Mouse (Mus musculus) heart, postnatal 25 days (tissue): Measurements from ENCODE around the gene Cask. TPM values are rescaled to one million over a fixed set of nuclear protein-coding genes. Genes with fewer than 3 reads are reported as not detected.

Experiments
- DNase-seq: peaks from one replicate; pipeline ENCODE4 v3.0.0; 2022; ENCODE audit warnings: low spot score
- intact Hi-C: fragments of 180-260 bp; cut with DNase I; formaldehyde crosslinking; loops from one replicate; pipeline ENCODE4 v1.15.1; 2025
- total RNA-seq, 2 experiments: library from RNA; stranded (reverse); gene quantifications; 2 replicates each; pipeline ENCODE4 v1.2.3; 2021

Gene Cask
- total RNA-seq, 2 experiments from 2014 or later: 12.7 to 15.6 TPM

GRCm38 (mm10) chrX:13725573-13726403, 125.4 kb downstream of the Cask start:
- no peak for DNase-seq
- intact Hi-C loops: no loop called here

DNA sequence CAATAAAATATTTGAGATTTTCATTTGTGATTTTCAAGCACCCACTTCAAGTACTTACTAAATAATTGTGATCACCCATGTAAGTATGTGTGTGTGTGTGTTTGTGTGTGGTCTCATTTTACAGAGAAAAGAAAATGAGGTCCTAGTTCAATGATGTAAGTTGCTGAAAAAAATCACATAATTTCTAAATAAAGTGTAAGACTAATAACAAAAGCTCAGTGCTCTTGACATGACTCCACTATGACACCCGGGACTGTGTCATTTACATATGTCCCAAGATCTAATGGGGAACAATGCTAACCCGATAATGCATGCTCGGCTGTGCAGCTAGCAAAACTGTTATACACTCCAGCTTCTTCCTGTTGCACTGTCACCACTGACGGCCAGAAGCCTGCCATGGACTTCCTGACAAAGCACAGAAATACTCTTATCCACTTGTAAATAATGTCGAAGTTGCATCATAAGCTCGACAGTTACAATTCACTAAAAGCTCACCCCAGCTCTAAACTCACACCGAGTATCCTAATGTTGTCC, 130.8 kb downstream of the Cask start:
- no peak for DNase-seq
- intact Hi-C loops: no loop called here

GRCm38 (mm10) chrX:13718283-13718682, 132.9 kb downstream of the Cask start:
- intact Hi-C loops: no loop called here
- no peak for DNase-seq

- intact Hi-C loops: no loop called here
- DNase-seq: no peak
Observed at GRCm38 (mm10) chrX:13716796-13717569, 134.2 kb downstream of the Cask start.

- intact Hi-C loops: no loop called here
- DNase-seq: no peak
Observed at GRCm38 (mm10) chrX:13710174-13710573, 141.0 kb downstream of the Cask start.

DNA sequence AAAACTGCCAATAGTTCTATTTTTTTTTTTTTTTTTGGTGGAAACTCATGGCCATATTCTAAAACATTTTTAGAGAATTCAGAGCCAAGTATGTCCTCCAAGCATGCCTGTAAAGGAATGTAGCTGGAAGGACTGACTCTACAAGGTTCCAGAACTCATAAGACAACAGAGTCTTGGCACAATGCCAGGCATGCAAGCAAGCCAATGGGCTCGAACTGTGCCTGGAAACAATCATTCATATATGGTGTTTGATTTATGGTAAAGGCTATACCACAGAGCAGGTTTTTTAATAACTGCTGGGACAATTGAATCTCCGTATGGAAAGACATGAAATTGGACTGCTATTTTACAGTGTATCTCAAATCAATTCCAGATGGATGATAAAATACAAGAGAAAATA, 146.1 kb downstream of the Cask start:
- DNase-seq: no peak
- intact Hi-C loops: no loop called here

- intact Hi-C loops: no loop called here
- DNase-seq: no peak
Observed at GRCm38 (mm10) chrX:13700681-13701080, 150.5 kb downstream of the Cask start.

DNA sequence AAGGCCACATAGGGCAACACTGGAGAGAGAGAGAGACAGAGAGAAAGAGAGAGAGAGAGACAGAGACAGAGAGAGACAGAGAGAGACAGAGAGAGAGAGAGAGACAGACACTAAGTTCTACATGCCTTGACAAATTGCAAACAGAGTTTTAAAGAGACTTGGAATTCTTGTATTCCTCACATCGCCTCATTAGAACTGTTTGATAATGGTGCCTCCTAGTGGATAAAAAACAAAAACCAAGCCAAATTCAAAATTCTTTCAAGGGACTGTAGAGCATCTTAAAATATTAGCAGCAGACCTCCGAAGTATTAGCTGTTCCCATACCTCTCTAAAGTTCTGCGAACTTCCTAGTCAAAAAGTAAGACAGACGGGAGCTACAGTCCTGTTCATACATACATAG, 159.3 kb downstream of the Cask start:
- intact Hi-C loops: no loop called here
- DNase-seq: no peak

GRCm38 (mm10) chrX:13688356-13688755, 162.8 kb downstream of the Cask start:
- intact Hi-C loops: no loop called here
- no peak for DNase-seq

- DNase-seq: no peak
- intact Hi-C loops: no loop called here
Observed at GRCm38 (mm10) chrX:13686589-13686988, 164.6 kb downstream of the Cask start.

DNA sequence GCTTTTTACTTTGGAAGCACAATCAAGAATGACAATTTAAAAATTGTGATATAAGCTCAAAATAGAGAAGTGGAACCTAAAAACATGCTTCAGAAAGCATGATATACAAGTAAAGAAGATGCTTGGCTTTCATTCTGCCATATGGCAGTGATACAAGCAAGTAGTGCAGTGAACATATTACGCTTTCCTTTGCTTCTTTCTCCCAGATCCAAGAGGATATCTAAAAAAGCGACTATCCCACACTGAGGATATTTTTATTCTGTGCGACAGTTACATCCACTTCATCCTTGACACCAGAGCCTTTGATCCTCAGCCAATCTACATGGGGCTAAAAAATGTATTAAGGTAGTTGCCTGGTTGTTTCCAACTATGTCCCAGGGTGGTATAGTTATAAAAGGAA, 169.4 kb downstream of the Cask start:
- intact Hi-C loops: no loop called here
- no peak for DNase-seq

GRCm38 (mm10) chrX:13673001-13673400, 178.2 kb downstream of the Cask start:
- DNase-seq: no peak
- intact Hi-C loops: no loop called here

DNA sequence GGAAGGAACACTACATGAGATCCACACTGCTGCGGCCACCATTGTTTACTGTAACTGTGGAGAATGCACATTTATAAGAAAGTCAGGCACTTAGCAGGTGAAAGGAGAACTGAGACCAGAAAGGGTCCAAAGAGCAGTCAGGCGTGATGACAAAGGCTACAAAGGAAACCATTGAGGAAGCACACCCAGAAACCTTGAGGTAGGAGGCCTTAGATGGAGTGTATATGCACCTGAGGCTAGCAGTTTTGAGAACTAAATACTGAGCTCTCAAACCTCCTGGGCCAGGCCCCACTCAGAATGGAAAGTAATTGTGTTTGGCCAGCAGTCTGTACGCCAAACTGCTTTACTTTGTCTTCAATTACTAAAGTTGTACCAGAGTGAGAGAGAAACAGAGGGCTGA, 180.8 kb downstream of the Cask start:
- intact Hi-C loops: no loop called here
- DNase-seq: no peak

DNA sequence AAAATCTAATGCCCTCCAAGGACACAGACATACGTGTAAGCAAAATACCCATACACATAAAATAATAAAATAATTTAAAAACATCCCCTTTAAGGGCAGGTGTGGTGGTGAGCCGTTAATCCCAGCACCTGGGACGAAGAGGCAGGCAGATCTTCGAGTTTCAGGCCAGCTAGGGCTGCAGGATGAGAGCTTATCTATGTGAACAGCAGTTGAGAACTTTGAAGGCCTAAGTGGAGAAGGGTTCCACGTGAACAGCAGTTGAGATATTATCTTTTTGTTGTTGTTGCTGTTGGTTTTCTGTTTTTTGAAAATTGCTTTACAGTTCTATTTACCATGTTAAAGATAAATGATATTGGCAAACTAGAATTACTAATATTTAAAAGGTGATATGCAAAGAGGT, 182.3 kb downstream of the Cask start:
- no peak for DNase-seq
- intact Hi-C loops: no loop called here

- DNase-seq: no peak
- intact Hi-C loops: loop anchor here (5.0 kb wide), 1 partner anchor 144 kb away; no protein-coding TSS in a partner anchor
Observed at GRCm38 (mm10) chrX:13661063-13661462, 190.1 kb downstream of the Cask start, which contains the start of gene Gpr82. TSS of gene Gpr82 (plus strand) at chrX:13661363.

DNA sequence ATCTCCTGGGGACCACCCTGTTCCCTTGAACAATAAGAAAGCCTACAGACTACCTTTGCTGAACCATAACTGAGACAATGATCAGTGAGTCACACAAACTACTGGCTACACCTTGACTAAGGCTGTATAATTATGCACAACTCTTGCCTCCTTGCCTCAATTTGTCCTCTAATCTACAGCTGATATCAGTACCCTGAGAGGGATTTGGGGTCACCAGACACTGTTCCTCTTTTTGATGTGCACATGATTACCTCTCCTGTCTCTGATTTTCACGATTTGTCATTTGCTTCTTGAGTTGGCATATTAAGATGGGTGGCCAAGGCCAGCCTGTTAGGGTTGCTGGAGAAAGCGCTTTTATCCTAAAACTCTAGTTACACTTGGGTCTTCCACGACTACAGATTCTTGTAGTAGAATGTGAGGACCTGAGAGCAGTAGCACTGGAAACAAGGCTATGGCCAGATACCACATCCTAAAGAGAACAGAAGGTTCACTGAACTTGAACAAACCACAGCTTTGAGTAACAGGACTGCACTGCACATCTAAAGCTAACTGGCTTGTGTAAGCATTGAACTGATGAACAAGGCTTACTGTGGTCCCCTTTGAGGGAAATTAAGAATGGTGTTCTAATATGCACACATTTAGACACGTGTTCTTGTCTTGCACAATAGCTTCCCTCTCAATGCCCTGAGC, 191.8 kb downstream of the Cask start:
- intact Hi-C loops: loop anchor here (5.0 to 10.0 kb wide), 4 partner anchors 197 to 985 kb away; partner anchors contain the start of genes 1810030O07Rik and Ddx3x
- DNase-seq: no peak

DNA sequence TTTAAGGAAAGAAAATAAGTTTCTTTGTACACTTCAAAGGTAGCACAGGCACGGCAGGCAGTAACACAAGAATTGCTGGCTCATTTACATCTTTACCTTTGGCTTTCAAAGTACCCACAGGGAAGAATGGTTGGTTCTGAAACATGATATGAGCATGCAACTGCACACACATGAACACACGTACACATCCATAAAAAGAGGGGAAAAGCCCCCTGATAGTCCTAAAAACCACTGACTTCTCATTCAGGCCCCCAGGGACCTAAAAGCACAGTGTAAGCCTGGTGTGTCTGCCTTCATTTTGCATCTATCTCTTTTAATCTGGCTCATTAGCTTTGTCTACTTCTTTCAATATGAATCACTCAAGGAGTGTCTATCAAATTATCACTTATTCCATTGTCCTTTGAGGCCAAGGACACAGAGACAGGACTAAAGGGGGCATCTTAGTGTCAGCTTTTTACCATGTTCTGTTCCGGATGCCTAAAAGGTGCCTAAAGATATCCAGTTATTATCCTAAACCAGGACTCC, 192.5 kb downstream of the Cask start:
- intact Hi-C loops: loop anchor here (5.0 to 10.0 kb wide), 4 partner anchors 196 to 984 kb away; partner anchors contain the start of genes 1810030O07Rik and Ddx3x
- DNase-seq: no peak

GRCm38 (mm10) chrX:13656721-13657120, 194.4 kb downstream of the Cask start:
- intact Hi-C loops: loop anchor here (2.0 to 10.0 kb wide), 5 partner anchors 194 to 982 kb away; partner anchors contain the start of genes 1810030O07Rik and Ddx3x
- DNase-seq: no peak

DNA sequence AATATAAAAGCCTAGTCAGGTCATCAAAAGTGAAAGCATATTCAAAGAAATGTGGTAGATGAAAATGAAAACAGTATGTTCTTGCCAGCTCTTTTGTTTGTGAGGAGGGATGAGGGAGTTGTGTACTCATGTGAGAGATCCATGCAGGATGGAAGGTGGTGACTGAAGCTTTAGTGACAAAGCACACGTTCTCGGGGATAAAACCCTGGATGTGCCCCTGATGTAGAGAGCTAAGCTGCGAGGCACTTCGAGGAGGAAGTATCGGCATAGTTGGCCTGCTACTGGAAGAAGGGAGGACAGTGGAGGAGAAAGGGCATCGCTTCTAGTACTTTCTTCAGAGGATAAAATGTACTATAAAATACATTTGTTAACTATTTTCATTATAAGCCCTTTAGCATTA, 195.3 kb downstream of the Cask start:
- no peak for DNase-seq
- intact Hi-C loops: loop anchor here (2.0 to 10.0 kb wide), 6 partner anchors 35 to 981 kb away; partner anchors contain the start of genes 1810030O07Rik and Ddx3x
